In the genomic region with DNA sequence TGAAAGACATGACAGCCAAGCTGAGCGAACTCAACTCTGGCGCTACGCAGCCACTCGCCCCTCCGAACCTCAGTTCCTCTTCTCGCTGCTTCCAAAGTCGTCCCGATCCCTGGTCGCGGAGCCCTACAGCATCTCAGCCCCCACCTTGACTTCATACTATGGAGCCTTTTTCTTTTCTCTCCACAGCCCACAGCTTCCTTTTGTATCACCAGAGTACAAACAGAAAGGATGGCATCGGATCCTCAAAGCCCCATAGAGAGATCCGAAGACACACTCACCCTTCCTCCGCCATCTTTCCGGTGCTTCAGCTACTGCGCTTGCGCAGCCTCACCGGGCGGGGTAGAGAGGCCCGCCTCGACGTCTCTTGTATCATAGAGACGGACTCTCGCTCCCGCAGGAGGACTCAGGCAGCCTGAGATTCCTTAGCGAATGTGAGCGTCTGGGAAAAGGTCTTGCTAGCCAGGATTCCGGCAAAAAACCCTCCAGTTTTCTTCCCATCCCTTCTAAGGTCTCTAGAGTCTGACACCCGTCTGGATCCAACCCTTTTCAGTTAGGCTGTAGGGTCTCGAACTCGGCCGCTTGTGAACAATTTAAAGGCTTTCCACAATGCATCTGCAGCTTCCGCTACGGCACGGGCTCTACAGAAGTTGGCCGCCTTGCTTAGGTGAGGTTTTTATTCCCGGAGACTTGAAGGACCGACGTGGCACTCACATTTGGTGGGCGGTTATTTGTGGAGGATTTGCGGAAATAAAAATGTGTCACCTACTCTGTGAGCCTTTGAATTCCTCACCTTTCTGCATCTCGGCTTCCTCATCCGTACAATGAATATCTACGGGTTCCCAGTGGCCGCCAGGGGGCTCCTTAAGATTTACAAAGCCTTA, we compare ENCODE assay signal across 8 mouse cellular contexts. TPM values are rescaled to one million over a fixed set of nuclear protein-coding genes. Genes with fewer than 3 reads are reported as not detected.
DNase-seq lines count a peak whose midpoint lies in the region; ATAC-seq and TF ChIP-seq lines count a peak whose summit lies in the region.

A gene (minus strand): TSS at position 332 of the 881 bp plus-strand sequence.

- peak; percentile 73 to 87 (median 77) for TF ChIP-seq CTCF in MEL (IDR thresholded peaks at IDR 0.05 in 2 of 3, conservative IDR thresholded peaks at IDR 0.05 in 1 of 3; ENCODE audit: control insufficient read depth in 1 of 3, insufficient read depth in 1 of 3, low read depth in 2 of 3, low read length in 3 of 3, poor library complexity in 1 of 3, severe bottlenecking in 1 of 3)
- TF ChIP-seq CTCF in cerebellum, adult 2 months (IDR thresholded peaks at IDR 0.05; ENCODE audit: borderline replicate concordance, insufficient read depth, low read depth, low read length), result no peak; the same call in 1 of the 2 replicates

- peak; percentile 96 for DNase-seq in MEL (ENCODE audit: low read depth, low spot score)
- peak; percentile 92 for DNase-seq in cerebellum, adult 2 months
- DNase-seq in forelimb bud, embryonic 11.5 days (ENCODE audit: low read depth, low spot score), result peak; percentile 94
- peak; percentile 90 for DNase-seq in layer of hippocampus, adult 9-10 months (ENCODE audit: low spot score)
- DNase-seq in ovary, postnatal 10 days (ENCODE audit: low spot score), result peak; percentile 93
- DNase-seq in thymus, postnatal 10 days (ENCODE audit: low spot score in 2 of 2), result peak; percentile 89 to 91

- H3K9me3 ChIP-seq in MEL (replicated peaks; ENCODE audit: insufficient read depth, low read length), result no peaks in the 10 kb centered on the region
- H3K9me3 ChIP-seq in lung, embryonic 16.5 days (ENCODE audit: control insufficient read depth, low read length), result no peaks in the 10 kb centered on the region

- H3K4me1 ChIP-seq in MEL (ENCODE audit: control insufficient read depth in 1 of 2, insufficient read depth in 2 of 2, low read length in 2 of 2), result peaks cover 2 to 13% of the 10 kb centered on the region in 2 experiments
- H3K4me1 ChIP-seq in cerebellum, adult 2 months (ENCODE audit: control insufficient read depth, insufficient read depth, low read length), result no peaks in the 10 kb centered on the region
- peaks cover 6% of the 10 kb centered on the region for H3K4me1 ChIP-seq in lung, embryonic 16.5 days (replicated peaks; ENCODE audit: control insufficient read depth, insufficient read depth, low read length)

- TF ChIP-seq POLR2A in MEL (IDR thresholded peaks at IDR 0.05; ENCODE audit: control insufficient read depth in 1 of 2, insufficient read depth in 1 of 2, low read depth in 1 of 2, low read length in 2 of 2, poor library complexity in 1 of 2), result peak; percentile 78 to 98
- TF ChIP-seq POLR2A in cerebellum, adult 2 months (IDR thresholded peaks at IDR 0.05; ENCODE audit: borderline replicate concordance, insufficient read depth, low read length), result peak; percentile 97

- peak; percentile 91 to 94 for ATAC-seq in hematopoietic stem cell, adult 5-6 weeks (replicated peaks in 1 of 2; ENCODE audit: insufficient read depth in 1 of 2, low FRiP score in 2 of 2, low TSS enrichment in 1 of 2, low read depth in 1 of 2, poor library complexity in 2 of 2, severe bottlenecking in 2 of 2)
- ATAC-seq in lung, embryonic 16.5 days (ENCODE audit: low read depth), result peak; percentile 97

- peak; percentile 80 for TF ChIP-seq RAD21 in MEL (IDR thresholded peaks at IDR 0.05; ENCODE audit: low read depth, low read length)

- H3K4me3 ChIP-seq in MEL (ENCODE audit: control insufficient read depth in 1 of 2, insufficient read depth in 1 of 2, low read depth in 2 of 2, low read length in 2 of 2), result peak within 1 kb of the TSS; percentile 69 to 75
- H3K4me3 ChIP-seq in cerebellum, adult 2 months (replicated peaks; ENCODE audit: insufficient read depth, low read depth, low read length), result peak within 1 kb of the TSS; percentile 97
- peak within 1 kb of the TSS; percentile 77 for H3K4me3 ChIP-seq in lung, embryonic 16.5 days (ENCODE audit: low read length)

- peak within 1 kb of the TSS; percentile 77 for H3K27ac ChIP-seq in MEL (ENCODE audit: control insufficient read depth, low read depth, low read length)
- peak within 1 kb of the TSS; percentile 23; the same call in 1 of the 2 replicates for H3K27ac ChIP-seq in cerebellum, adult 2 months (ENCODE audit: insufficient read depth, low read length)
- peak within 1 kb of the TSS; percentile 89 for H3K27ac ChIP-seq in lung, embryonic 16.5 days (ENCODE audit: low read length)

- peak within 1 kb of the TSS; percentile 74 for H3K4me2 ChIP-seq in lung, embryonic 16.5 days (ENCODE audit: low read depth, low read length)

- under 1% methylated on average over 44 of the region's 44 CpGs for WGBS in cerebellum, adult 2 months
- under 1% methylated on average over 44 of the region's 44 CpGs for WGBS in lung, embryonic 16.5 days

- no peaks in the 10 kb centered on the region for H3K27me3 ChIP-seq in MEL (ENCODE audit: control insufficient read depth in 1 of 2, insufficient read depth in 2 of 2, low read length in 2 of 2)
- no peaks in the 10 kb centered on the region for H3K27me3 ChIP-seq in cerebellum, adult 2 months (ENCODE audit: control insufficient read depth, insufficient read depth, low read length)
- H3K27me3 ChIP-seq in lung, embryonic 16.5 days (ENCODE audit: control insufficient read depth, insufficient read depth, low read depth, low read length), result no peaks in the 10 kb centered on the region

- H3K79me2 ChIP-seq in MEL (ENCODE audit: control insufficient read depth, insufficient read depth, low read length, poor library complexity), result peaks cover 18% of the 10 kb centered on the region

- no peak for TF ChIP-seq EP300 in MEL (IDR thresholded peaks at IDR 0.05; ENCODE audit: low read depth in 1 of 2, low read length in 2 of 2)

- H3K36me3 ChIP-seq in MEL (ENCODE audit: control insufficient read depth in 1 of 2, insufficient read depth in 2 of 2, low read length in 2 of 2), result peaks cover 7 to 14% of the 10 kb centered on the region in 2 experiments
- peaks cover 30% of the 10 kb centered on the region for H3K36me3 ChIP-seq in lung, embryonic 16.5 days (ENCODE audit: control insufficient read depth, insufficient read depth, low read length)

- peak within 1 kb of the TSS; percentile 88 for H3K9ac ChIP-seq in MEL (ENCODE audit: control insufficient read depth, low read depth, low read length, poor library complexity, severe bottlenecking)
- H3K9ac ChIP-seq in lung, embryonic 16.5 days (ENCODE audit: low read length), result peak within 1 kb of the TSS; percentile 82

TF ChIP-seq in MEL, 35 proteins besides CTCF, POLR2A, EP300 and RAD21 (continues in another document):
- TF ChIP-seq MAX (IDR thresholded peaks at IDR 0.05; ENCODE audit: low read length) (peak; percentile 73), ZC3H11A (IDR thresholded peaks at IDR 0.05; ENCODE audit: low read depth, low read length) (no peak; the same call in 1 of the 2 replicates), ELF1 (IDR thresholded peaks at IDR 0.05; ENCODE audit: low read depth, low read length) (peak; percentile 69), CHD2 (IDR thresholded peaks at IDR 0.05; ENCODE audit: low read length) (no peak), GATA1 (IDR thresholded peaks at IDR 0.05; ENCODE audit: low read depth, low read length) (0 out of 2 replicates have a peak, but pooled peaks have one; percentile 2), MYC (IDR thresholded peaks at IDR 0.05; ENCODE audit: low read depth, low read length) (peak; percentile 98), SMC3 (IDR thresholded peaks at IDR 0.05; ENCODE audit: low read depth, low read length) (peak; percentile 94), KAT2A (conservative IDR thresholded peaks at IDR 0.05; ENCODE audit: low read depth, low read length) (peak; percentile 67), ZMIZ1 (IDR thresholded peaks at IDR 0.05; ENCODE audit: low read depth, low read length) (peak; percentile 67), TCF12 (IDR thresholded peaks at IDR 0.05; ENCODE audit: low read depth, low read length) (peak; percentile 93), MEF2A (IDR thresholded peaks at IDR 0.05; ENCODE audit: extremely low read depth, insufficient replicate concordance, low read depth, low read length, poor library complexity, severe bottlenecking) (no peak), POLR2AphosphoS5 (IDR thresholded peaks at IDR 0.05; ENCODE audit: borderline replicate concordance, low read depth, low read length) (peak; percentile 72; the same call in 1 of the 2 replicates), JUND (IDR thresholded peaks at IDR 0.05; ENCODE audit: low read depth, low read length) (0 out of 2 replicates have a peak, but pooled peaks have one; percentile 25), MAFK (IDR thresholded peaks at IDR 0.05; ENCODE audit: borderline replicate concordance, low read depth, low read length) (no peak), ZKSCAN1 (IDR thresholded peaks at IDR 0.05; ENCODE audit: low read depth, low read length) (no peak), BHLHE40 (IDR thresholded peaks at IDR 0.05; ENCODE audit: borderline replicate concordance, low read depth, low read length) (no peak), NELFE (IDR thresholded peaks at IDR 0.05; ENCODE audit: low read depth, low read length) (peak; percentile 96), RCOR1 (IDR thresholded peaks at IDR 0.05; ENCODE audit: low read depth, low read length) (0 out of 2 replicates have a peak, but pooled peaks have one; percentile 43), E2F4 (IDR thresholded peaks at IDR 0.05; ENCODE audit: borderline replicate concordance, low read depth, low read length) (no peak), MAZ (IDR thresholded peaks at IDR 0.05; ENCODE audit: low read depth, low read length) (peak; percentile 6; the same call in 1 of the 2 replicates), CHD1 (IDR thresholded peaks at IDR 0.05; ENCODE audit: low read depth, low read length) (0 out of 2 replicates have a peak, but pooled peaks have one; percentile 64), ZNF384 (IDR thresholded peaks at IDR 0.05; ENCODE audit: low read depth, low read length) (peak; percentile 54; the same call in 1 of the 2 replicates), HCFC1 (IDR thresholded peaks at IDR 0.05; ENCODE audit: low read depth, low read length) (peak; percentile 92), USF2 (IDR thresholded peaks at IDR 0.05; ENCODE audit: borderline replicate concordance in 1 of 2, insufficient read depth in 1 of 2, low read depth in 1 of 2, low read length in 2 of 2) (no peak), ETS1 (IDR thresholded peaks at IDR 0.05; ENCODE audit: low read depth, low read length) (0 out of 2 replicates have a peak, but pooled peaks have one; percentile 22), NRF1 (IDR thresholded peaks at IDR 0.05; ENCODE audit: insufficient read depth, low read depth, low read length, poor library complexity, severe bottlenecking) (peak; percentile 89)

RNA-seq across cellular contexts. Expression of the gene that starts here (rescaled TPM):
- total RNA-seq in MEL (2012; rRNA removed), result 152 and 166 TPM in 2 replicates
- 100 to 1,000 TPM; 174 to 342 TPM for polyA plus RNA-seq in MEL (2012; ENCODE audit: insufficient read depth in 1 of 2, insufficient read length in 2 of 2, low read depth in 1 of 2, low replicate concordance in 2 of 2, missing spikeins in 1 of 2)
- 60.2 and 61.6 TPM in 2 replicates for polyA plus RNA-seq in cerebellum, adult 2 months (2012; rRNA removed)
- total RNA-seq in hematopoietic stem cell, adult 5-6 weeks (2017), result 121 and 185 TPM in 2 replicates
- 141 and 154 TPM in 2 replicates for polyA plus RNA-seq in lung, embryonic 16.5 days (2015; fragmentation: Nextera tagmentation; extraction: Ambion mirVana)

Comparison
In these comparisons a context has a peak if more than half of its experiments do, and no peak if none do; other contexts are left out.
1. Peak in every context shown above with its lines: DNase-seq, ATAC-seq, H3K4me3 ChIP-seq and H3K27ac ChIP-seq.
2. H3K27ac ChIP-seq: peak in every context shown above with its lines; median percentile 89 in lung, embryonic 16.5 days; 77 in MEL; 23 in cerebellum, adult 2 months.